8 mouse cellular contexts compared by ENCODE assay signal in the genomic region with DNA sequence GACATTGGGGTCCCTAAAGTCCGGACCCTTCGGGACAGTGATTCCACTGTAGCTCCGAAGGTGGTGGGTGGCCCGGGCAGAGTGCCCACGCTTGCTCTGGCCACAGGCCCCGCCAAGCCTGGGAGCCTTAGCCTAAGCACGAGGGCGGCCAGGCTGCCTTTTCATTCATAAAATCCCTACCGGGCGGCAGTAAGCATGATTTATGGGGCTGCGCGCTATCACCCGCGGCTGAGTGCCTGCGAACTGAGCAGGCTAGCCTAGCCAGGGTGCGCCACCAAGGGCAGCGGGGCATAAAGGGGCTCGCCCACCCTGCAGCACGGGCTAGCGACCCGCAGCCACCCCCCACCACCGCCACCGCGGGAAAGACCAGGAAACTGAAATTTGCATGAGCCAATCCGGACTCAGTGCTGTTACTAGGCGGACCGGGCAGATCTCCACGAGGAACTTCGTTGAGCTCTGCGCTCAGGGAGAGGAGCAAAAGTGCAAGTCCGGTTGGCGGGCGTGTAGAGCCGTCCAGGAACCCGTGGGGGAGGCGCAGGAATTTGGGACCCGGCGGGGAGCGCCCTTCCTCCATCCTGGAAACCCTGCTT. TPM values are rescaled to one million over a fixed set of nuclear protein-coding genes. Genes with fewer than 3 reads are reported as not detected.
DNase-seq lines count a peak whose midpoint lies in the region; ATAC-seq and TF ChIP-seq lines count a peak whose summit lies in the region.

No protein-coding gene starts in this region.

- no peak for TF ChIP-seq CTCF in C2C12 (IDR thresholded peaks at IDR 0.05; ENCODE audit: control insufficient read depth, insufficient read depth, insufficient read length)
- TF ChIP-seq CTCF in lung, postnatal 0 days (IDR thresholded peaks at IDR 0.05): no peak

- H3K9ac ChIP-seq in forebrain, embryonic 15.5 days (replicated peaks): peak overlapping the region; percentile 33
- peak overlapping the region; percentile 43 for H3K9ac ChIP-seq in lung, postnatal 0 days (replicated peaks; ENCODE audit: low read depth)

- no peaks in the 10 kb centered on the region for H3K27me3 ChIP-seq in C2C12 (ENCODE audit: control insufficient read depth, insufficient read depth, insufficient read length)
- H3K27me3 ChIP-seq in forebrain, embryonic 15.5 days: peaks cover 41% of the 10 kb centered on the region
- H3K27me3 ChIP-seq in lung, postnatal 0 days (replicated peaks; ENCODE audit: insufficient read depth, low read length): no peaks in the 10 kb centered on the region

- ATAC-seq in forebrain, embryonic 15.5 days (replicated peaks): peak; percentile 49
- peak; percentile 85 for ATAC-seq in lung, postnatal 0 days

- peaks cover 13% of the 10 kb centered on the region for H3K36me3 ChIP-seq in C2C12 (ENCODE audit: control insufficient read depth, insufficient read depth)
- H3K36me3 ChIP-seq in forebrain, embryonic 15.5 days: no peaks in the 10 kb centered on the region
- no peaks in the 10 kb centered on the region for H3K36me3 ChIP-seq in lung, postnatal 0 days (ENCODE audit: insufficient read depth, low read length)

- intact Hi-C loops in heart, postnatal 10 days (cut with DNase I): loop anchor here (1.0 to 2.0 kb wide), 2 partner anchors 56 to 89 kb away; no protein-coding TSS in a partner anchor

- 0 out of 2 replicates have a peak, but pooled peaks have one; percentile 37 for TF ChIP-seq EP300 in lung, postnatal 0 days (IDR thresholded peaks at IDR 0.05)

- peak overlapping the region; percentile 89 for H3K4me2 ChIP-seq in forebrain, embryonic 15.5 days (replicated peaks)
- peak overlapping the region; percentile 97 for H3K4me2 ChIP-seq in lung, postnatal 0 days (replicated peaks; ENCODE audit: low read depth, low read length)

- peak overlapping the region; percentile 81 for H3K27ac ChIP-seq in forebrain, embryonic 15.5 days (replicated peaks)
- H3K27ac ChIP-seq in lung, postnatal 0 days (ENCODE audit: low read length): peak overlapping the region; percentile 69

- peak; percentile 89 for DNase-seq in adrenal gland, postnatal 25 days
- DNase-seq in heart, postnatal 10 days: peak; percentile 94
- peak; percentile 92 to 96 for DNase-seq in kidney, postnatal 4 days
- DNase-seq in lung, postnatal 0 days (ENCODE audit: low spot score): peak; percentile 96
- DNase-seq in ovary, postnatal 14 days (ENCODE audit: low spot score): peak; percentile 66
- peak; percentile 79 to 84 for DNase-seq in urinary bladder, adult 18-20 months (ENCODE audit: low spot score in 2 of 2)

- peaks cover 62% of the 10 kb centered on the region for H3K4me1 ChIP-seq in forebrain, embryonic 15.5 days
- H3K4me1 ChIP-seq in lung, postnatal 0 days (ENCODE audit: insufficient read depth, low read depth, low read length): peaks cover 23% of the 10 kb centered on the region

- peak overlapping the region; percentile 78 for H3ac ChIP-seq in C2C12 (ENCODE audit: control insufficient read depth, insufficient read length, low read depth)

- no peaks in the 10 kb centered on the region for H3K9me3 ChIP-seq in forebrain, embryonic 15.5 days
- H3K9me3 ChIP-seq in lung, postnatal 0 days (ENCODE audit: low read length): no peaks in the 10 kb centered on the region

- H3K4me3 ChIP-seq in C2C12 (ENCODE audit: insufficient read depth, poor library complexity, severe bottlenecking): peak overlapping the region; percentile 89
- H3K4me3 ChIP-seq in forebrain, embryonic 15.5 days: peak overlapping the region; percentile 48
- H3K4me3 ChIP-seq in lung, postnatal 0 days (ENCODE audit: low read depth, low read length): peak overlapping the region; percentile 46

- peaks cover 33% of the 10 kb centered on the region for H3K79me2 ChIP-seq in C2C12 (ENCODE audit: control insufficient read depth, insufficient read depth)

- WGBS in forebrain, embryonic 15.5 days: under 1% methylated on average over 39 of the region's 39 CpGs
- WGBS in lung, postnatal 0 days: 2% methylated on average over 39 of the region's 39 CpGs

- peaks cover 27% of the 10 kb centered on the region for H3K79me3 ChIP-seq in C2C12 (ENCODE audit: low read depth)

TF ChIP-seq in C2C12, 6 proteins besides CTCF, POLR2A, EP300 and RAD21:
- no peak for TF ChIP-seq MYOD1 (IDR thresholded peaks at IDR 0.05; ENCODE audit: control insufficient read depth, insufficient read length, low read depth)
- TF ChIP-seq MAX (IDR thresholded peaks at IDR 0.05): peak; percentile 27
- TF ChIP-seq USF1 (IDR thresholded peaks at IDR 0.05; ENCODE audit: low read depth): no peak
- no peak for TF ChIP-seq CEBPB (IDR thresholded peaks at IDR 0.05; ENCODE audit: low read depth)
- TF ChIP-seq FOSL1 (IDR thresholded peaks at IDR 0.05; ENCODE audit: insufficient read depth, low read length, poor library complexity, severe bottlenecking): no peak
- no peak for TF ChIP-seq MYOG (IDR thresholded peaks at IDR 0.05; ENCODE audit: control insufficient read depth, extremely low read depth, insufficient read length)

RNA-seq across cellular contexts. Expression of a gene that starts 1.6 kb away (rescaled TPM):
- 196 TPM for polyA plus RNA-seq in C2C12 (2012; fragmentation: generic; extraction: Trizol)
- 111 and 117 TPM in 2 replicates for total RNA-seq in adrenal gland, postnatal 25 days (2021)
- 34.9 and 41.7 TPM in 2 replicates for polyA plus RNA-seq in forebrain, embryonic 15.5 days (2015; fragmentation: Nextera tagmentation; extraction: Ambion mirVana)
- 100 to 1,000 TPM in 1 of 2 experiments, 10 to 100 TPM in 1; 89.8 to 102 TPM for total RNA-seq in heart, postnatal 10 days (2021)
- polyA plus RNA-seq in lung, postnatal 0 days (2015; fragmentation: Nextera tagmentation; extraction: Ambion mirVana): 68.4 and 75.5 TPM in 2 replicates

RNA-seq across cellular contexts. Expression of a gene that starts 26.4 kb away (rescaled TPM):
- 13.5 TPM for polyA plus RNA-seq in C2C12 (2012; fragmentation: generic; extraction: Trizol)
- total RNA-seq in adrenal gland, postnatal 25 days (2021): 18.7 and 27.1 TPM in 2 replicates
- polyA plus RNA-seq in forebrain, embryonic 15.5 days (2015; fragmentation: Nextera tagmentation; extraction: Ambion mirVana): 36.3 and 39.3 TPM in 2 replicates
- 10 to 100 TPM; 13.6 to 16.2 TPM for total RNA-seq in heart, postnatal 10 days (2021)
- 20.3 and 23.3 TPM in 2 replicates for polyA plus RNA-seq in lung, postnatal 0 days (2015; fragmentation: Nextera tagmentation; extraction: Ambion mirVana)

RNA-seq across cellular contexts. Expression of a gene that starts 45.0 kb away (rescaled TPM):
- 0.02 TPM for polyA plus RNA-seq in C2C12 (2012; fragmentation: generic; extraction: Trizol)
- total RNA-seq in adrenal gland, postnatal 25 days (2021): not detected in 2 replicates
- polyA plus RNA-seq in forebrain, embryonic 15.5 days (2015; fragmentation: Nextera tagmentation; extraction: Ambion mirVana): 20.0 and 20.8 TPM in 2 replicates
- total RNA-seq in heart, postnatal 10 days (2021): not detected
- not detected in 2 replicates for polyA plus RNA-seq in lung, postnatal 0 days (2015; fragmentation: Nextera tagmentation; extraction: Ambion mirVana)

Comparison
In these comparisons a context has a peak if more than half of its experiments do, and no peak if none do; other contexts are left out.
1. Peak in every context shown above with its lines: DNase-seq, ATAC-seq, H3K4me3 ChIP-seq and H3K27ac ChIP-seq.
2. RNA of a gene that starts 45.0 kb away (polyA plus RNA-seq): 20.0 to 20.8 TPM in forebrain, embryonic 15.5 days; not detected in lung, postnatal 0 days and 0.02 TPM in C2C12 (single experiment); every median in the first group is over 10 times any median in the second.